Mouse (Mus musculus) large intestine, adult 2 months (tissue): ENCODE results near the gene Tspear. TPM values are rescaled to one million over a fixed set of nuclear protein-coding genes. Genes with fewer than 3 reads are reported as not detected.

ENCODE experiments used
- DNase-seq: peaks from one replicate; pipeline ENCODE4 v3.0.0-alpha.2; 2012; ENCODE audit warnings: low read depth, low spot score
- WGBS: fragments of 180-500 bp; shearing (Covaris S2); methylation state at CpG from one replicate; pipeline ENCODE4 v1.1.7; 2018; 5-methylcytosine and 5-hydroxymethylcytosine counted together
- polyA plus RNA-seq: library from polyadenylated mRNA; depleted of rRNA; stranded (reverse); fragments of >200 nt; gene quantifications from 2 replicates; pipeline ENCODE4 v1.2.3, GENCODE M21; 2012

Tspear gene
- polyA plus RNA-seq, 1 experiment = 0.94 TPM

- WGBS = 41% methylated on average over 2 of the region's 2 CpGs
- no peak for DNase-seq
Observed at GRCm38 (mm10) chr10:77847538-77847937, 161.2 kb downstream of the Tspear start.

- 60% methylated on average over 9 of the region's 9 CpGs for WGBS
Observed at GRCm38 (mm10) chr10:77852559-77852958, 166.2 kb downstream of the Tspear start, which contains the start of gene Gm10318. TSS of gene Gm10318 (plus strand) at chr10:77852859.

GRCm38 (mm10) chr10:77861675-77862074 lies 175.3 kb downstream of the Tspear start, which contains the start of gene Gm3285:
TSS of gene Gm3285 (plus strand) at chr10:77861975.
- no peak for DNase-seq
- WGBS = 44% methylated on average over 7 of the region's 7 CpGs

More at GRCm38 (mm10) chr10:77852559-77852958, 166.2 kb downstream of the Tspear start, which contains the start of gene Gm10318:
- DNase-seq = no peak

GRCm38 (mm10) chr10:77864067-77864761 lies 177.8 kb downstream of the Tspear start:
- DNase-seq = peak; percentile 21
- 27% methylated on average over 14 of the region's 14 CpGs for WGBS

GRCm38 (mm10) chr10:77864762-77865143 lies 178.4 kb downstream of the Tspear start:
- no peak for DNase-seq

GRCm38 (mm10) chr10:77867546-77867945 lies 181.2 kb downstream of the Tspear start:
- 26% methylated on average over 1 of the region's 1 CpGs for WGBS
- no peak for DNase-seq

More at GRCm38 (mm10) chr10:77864762-77865143, 178.4 kb downstream of the Tspear start:
- WGBS = 34% methylated on average over 11 of the region's 11 CpGs

GRCm38 (mm10) chr10:77869651-77870050 lies 183.3 kb downstream of the Tspear start:
- DNase-seq = no peak
- 86% methylated on average over 7 of the region's 7 CpGs for WGBS

GRCm38 (mm10) chr10:77878985-77879384 lies 192.6 kb downstream of the Tspear start:
- no peak for DNase-seq
- 65% methylated on average over 6 of the region's 6 CpGs for WGBS

GRCm38 (mm10) chr10:77880305-77880704 lies 193.9 kb downstream of the Tspear start:
- 37% methylated on average over 3 of the region's 3 CpGs for WGBS
- no peak for DNase-seq

- 85% methylated on average over 5 of the region's 5 CpGs for WGBS
- no peak for DNase-seq
Observed at GRCm38 (mm10) chr10:77882553-77882952, 196.2 kb downstream of the Tspear start.

- DNase-seq = no peak
- 46% methylated on average over 12 of the region's 12 CpGs for WGBS
Observed at GRCm38 (mm10) chr10:77886007-77886747, 199.8 kb downstream of the Tspear start.

- no peak for DNase-seq
- WGBS = 77% methylated on average over 8 of the region's 8 CpGs
Observed at GRCm38 (mm10) chr10:77890987-77891565, 204.7 kb downstream of the Tspear start.

- 56% methylated on average over 5 of the region's 5 CpGs for whole genome bisulfite sequencing
- no peak for DNase-seq
Observed at GRCm38 (mm10) chr10:77895562-77895961, 209.2 kb downstream of the Tspear start.

- 50% methylated on average over 7 of the region's 7 CpGs for WGBS
- no peak for DNase-seq
Observed at GRCm38 (mm10) chr10:77900126-77900525, 213.8 kb downstream of the Tspear start.

- WGBS = 83% methylated on average over 27 of the region's 27 CpGs
- DNase-seq = no peak
Observed at GRCm38 (mm10) chr10:77900903-77901818, 214.8 kb downstream of the Tspear start.

GRCm38 (mm10) chr10:77901871-77902210 lies 215.5 kb downstream of the Tspear start:
- 4% methylated on average over 14 of the region's 14 CpGs for WGBS
- no peak for DNase-seq

- no peak for DNase-seq
Observed at GRCm38 (mm10) chr10:77902211-77902893, 216.0 kb downstream of the Tspear start, which contains the start of gene Lrrc3. TSS of gene Lrrc3 (minus strand) at chr10:77902536.

GRCm38 (mm10) chr10:77902894-77903715 lies 216.7 kb downstream of the Tspear start:
- no peak for DNase-seq
- 4% methylated on average over 35 of the region's 35 CpGs for WGBS

More at GRCm38 (mm10) chr10:77902211-77902893, 216.0 kb downstream of the Tspear start, which contains the start of gene Lrrc3:
- WGBS = under 1% methylated on average over 45 of the region's 46 CpGs
